Mouse (Mus musculus) CH12F3 (cell line): ENCODE results near the gene Igflr1.

Experiments used
- in situ Hi-C: fragments of 300-500 bp; cut with MboI; formaldehyde crosslinking; loops from 2 replicates; pipeline ENCODE4 v1.14.3; 2020; ENCODE audit warnings: low sequenced_read_pairs

The Igflr1 gene

DNA sequence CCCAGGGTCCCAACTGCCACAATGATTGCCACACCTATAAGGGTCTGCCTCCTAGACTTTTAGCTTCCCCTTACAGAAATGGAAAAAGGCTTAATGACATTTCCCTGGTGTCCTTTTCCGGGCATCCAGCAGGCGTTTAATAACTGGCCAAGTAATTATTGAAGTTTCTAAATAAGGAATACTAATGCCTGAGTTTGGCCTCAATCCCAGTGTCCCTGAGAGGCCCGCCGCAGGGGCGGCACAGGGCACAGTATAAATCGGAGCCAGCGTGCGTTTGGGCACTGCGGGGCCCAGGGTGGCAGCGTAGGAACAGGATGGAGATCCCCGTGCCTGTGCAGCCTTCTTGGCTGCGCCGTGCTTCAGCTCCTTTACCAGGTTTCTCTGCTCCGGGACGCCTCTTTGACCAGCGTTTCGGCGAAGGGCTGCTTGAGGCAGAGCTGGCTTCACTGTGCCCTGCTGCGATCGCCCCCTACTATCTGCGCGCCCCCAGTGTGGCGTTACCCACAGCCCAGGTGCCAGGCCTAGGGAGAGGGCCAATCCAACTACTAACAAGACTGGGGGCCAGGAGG is 12.1 kb upstream of the Igflr1 start:
- in situ Hi-C loops = no loop called here

DNA sequence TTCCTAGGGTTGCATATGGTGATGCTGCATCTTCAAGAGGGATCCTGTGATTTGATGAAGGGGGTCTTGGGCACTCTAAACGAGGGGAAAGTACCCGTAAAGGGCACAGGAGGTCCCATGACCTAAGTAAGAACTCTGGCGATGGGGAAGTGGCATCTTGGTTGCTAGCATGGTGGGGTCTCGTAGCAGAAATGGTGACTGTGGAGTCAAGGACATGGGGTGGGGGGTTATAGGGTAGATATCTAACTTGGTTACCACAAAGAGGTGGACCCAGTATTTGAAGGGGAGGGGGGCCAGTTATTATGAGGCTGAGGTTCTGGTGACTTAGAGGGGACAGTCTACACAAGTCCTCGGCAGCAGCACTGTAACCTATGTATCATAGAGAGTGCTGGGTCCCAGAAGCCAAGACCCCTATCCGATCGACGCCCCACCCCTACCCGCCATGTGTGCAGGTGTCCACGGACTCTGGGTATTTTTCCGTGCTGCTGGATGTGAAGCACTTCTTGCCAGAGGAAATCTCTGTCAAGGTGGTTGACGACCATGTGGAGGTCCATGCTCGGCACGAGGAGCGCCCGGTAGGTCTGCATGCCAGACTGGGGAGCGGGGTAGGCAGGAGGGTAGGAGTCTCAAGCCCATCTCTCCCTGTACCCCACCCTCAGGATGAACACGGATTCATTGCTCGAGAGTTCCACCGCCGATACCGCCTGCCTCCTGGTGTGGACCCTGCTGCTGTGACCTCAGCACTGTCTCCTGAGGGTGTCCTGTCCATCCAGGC is 11.2 kb upstream of the Igflr1 start:
- in situ Hi-C loops = no loop called here

GRCm38 (mm10) chr7:30556894-30557536 is 8.2 kb upstream of the Igflr1 start:
- in situ Hi-C loops = no loop called here

DNA sequence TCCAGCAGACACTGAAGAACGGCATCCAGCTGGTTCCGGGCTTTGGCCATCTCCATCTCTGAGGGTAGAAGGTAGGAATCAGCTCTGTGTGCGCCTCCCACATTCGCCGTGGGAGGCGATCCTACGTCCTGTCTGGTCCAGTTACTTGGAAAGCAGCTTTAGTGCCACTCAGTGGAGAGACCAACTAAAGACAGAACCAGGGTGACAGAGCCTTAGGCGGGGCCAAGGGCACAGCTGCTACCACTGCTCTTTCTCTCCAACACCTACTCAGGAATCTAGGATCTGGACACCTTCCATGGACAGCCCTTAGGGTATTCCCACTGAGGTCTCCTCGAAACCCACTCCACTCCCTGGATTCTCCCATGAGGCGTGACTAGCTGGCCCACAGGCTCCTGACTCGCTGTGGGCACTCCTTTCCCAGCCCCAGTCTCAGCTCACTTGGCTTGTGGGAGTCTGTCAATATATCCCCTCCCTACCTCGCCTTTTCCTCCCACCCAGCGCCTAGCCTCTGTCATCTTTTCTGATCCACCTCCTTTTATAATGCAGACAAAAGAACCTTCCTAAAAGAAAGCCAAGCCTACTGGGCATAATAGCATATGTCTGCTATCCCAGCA is 7.2 kb upstream of the Igflr1 start:
- in situ Hi-C loops = no loop called here

- in situ Hi-C loops = no loop called here
Observed at GRCm38 (mm10) chr7:30558656-30559442, 6.4 kb upstream of the Igflr1 start.

DNA sequence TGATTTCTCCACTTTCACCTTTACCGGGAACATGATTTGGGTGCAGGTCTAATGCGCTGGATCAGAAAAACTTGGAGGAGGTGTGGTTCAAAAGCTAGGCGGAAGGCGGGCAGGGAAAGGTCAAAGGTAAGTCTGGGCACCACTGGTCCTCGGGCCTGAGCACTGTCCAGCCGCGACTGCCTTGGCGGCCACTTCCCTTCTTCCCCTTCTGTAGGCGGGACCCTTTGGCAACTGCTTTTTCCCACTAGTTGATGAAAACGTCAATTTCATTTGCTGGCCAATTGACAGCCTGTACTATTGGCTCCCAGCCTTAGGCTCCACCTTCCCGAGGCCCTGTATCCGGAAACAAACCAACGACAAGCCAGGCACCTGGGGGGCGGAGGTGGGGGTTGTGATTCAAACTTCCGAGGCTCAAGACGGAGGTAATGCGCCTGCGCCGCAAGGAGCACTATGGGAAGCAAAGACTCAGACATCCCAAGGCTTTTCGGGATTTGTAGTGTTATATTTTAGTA is 5.7 kb upstream of the Igflr1 start, which contains the start of gene Lin37:
TSS of gene Lin37 (minus strand) at position 396 of the 512 bp plus-strand sequence.
- in situ Hi-C loops = no loop called here

- in situ Hi-C loops = no loop called here
Observed at GRCm38 (mm10) chr7:30560296-30560695, 4.9 kb upstream of the Igflr1 start.

- in situ Hi-C loops = no loop called here
Observed at GRCm38 (mm10) chr7:30562526-30563116, 2.6 kb upstream of the Igflr1 start.

DNA sequence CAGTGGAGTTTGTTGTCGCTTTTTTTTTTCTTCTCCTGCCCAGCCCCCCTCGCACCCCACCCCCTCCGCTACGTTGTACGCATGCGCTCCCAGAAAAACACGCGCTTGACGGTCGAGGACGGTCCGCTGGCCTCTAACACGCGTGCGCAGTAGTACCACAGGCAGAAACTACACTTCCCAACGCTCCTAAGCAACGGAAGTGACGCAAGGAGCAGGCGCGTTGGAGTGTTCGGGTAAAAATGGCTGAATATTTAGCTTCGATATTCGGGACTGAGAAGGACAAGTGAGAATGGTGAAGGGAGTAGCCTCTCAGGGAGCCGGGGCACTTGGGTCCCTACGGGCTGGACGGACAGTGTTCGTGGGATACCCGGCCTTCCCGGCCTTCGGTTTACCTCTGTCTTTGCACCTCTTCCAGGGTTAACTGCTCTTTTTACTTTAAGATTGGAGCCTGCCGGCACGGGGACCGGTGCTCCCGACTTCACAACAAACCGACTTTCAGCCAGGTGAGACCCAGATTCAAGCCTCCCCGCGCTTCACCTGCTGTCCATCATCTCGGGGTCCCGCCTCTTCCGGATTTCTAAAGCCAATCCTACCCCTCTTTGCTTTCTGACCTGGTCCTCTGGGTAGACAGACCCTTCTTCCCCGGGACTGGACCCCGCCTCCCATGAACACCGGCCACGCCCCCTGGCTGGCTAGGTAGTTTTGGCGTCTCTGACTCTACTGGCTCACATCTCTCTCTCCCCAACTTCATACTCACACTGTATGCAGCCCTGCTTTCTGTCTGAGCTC is 1.9 kb upstream of the Igflr1 start, which contains the start of the genes U2af1l4, Gm49396 and Psenen:
TSS of gene U2af1l4 (plus strand) at position 185 of the 789 bp plus-strand sequence.
TSS of gene Gm49396 (plus strand) at position 228 of the 789 bp plus-strand sequence.
TSS of gene Psenen (minus strand) at position 511 of the 789 bp plus-strand sequence.
- in situ Hi-C loops = no loop called here

DNA sequence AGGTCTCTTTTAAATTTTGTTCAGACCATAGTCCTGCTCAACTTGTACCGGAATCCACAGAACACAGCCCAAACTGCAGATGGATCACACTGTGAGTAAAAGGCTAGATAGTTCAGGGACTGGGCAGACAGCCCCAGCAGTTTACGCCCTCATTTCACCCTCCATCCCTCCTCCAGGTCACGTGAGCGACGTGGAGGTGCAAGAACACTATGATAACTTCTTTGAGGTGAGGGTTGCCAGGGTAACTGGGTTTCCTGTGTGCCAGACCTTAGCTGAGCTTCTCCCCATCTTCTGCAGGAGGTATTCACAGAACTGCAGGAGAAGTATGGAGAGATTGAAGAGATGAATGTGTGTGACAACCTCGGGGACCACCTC is 1.3 kb upstream of the Igflr1 start:
- in situ Hi-C loops = no loop called here

DNA sequence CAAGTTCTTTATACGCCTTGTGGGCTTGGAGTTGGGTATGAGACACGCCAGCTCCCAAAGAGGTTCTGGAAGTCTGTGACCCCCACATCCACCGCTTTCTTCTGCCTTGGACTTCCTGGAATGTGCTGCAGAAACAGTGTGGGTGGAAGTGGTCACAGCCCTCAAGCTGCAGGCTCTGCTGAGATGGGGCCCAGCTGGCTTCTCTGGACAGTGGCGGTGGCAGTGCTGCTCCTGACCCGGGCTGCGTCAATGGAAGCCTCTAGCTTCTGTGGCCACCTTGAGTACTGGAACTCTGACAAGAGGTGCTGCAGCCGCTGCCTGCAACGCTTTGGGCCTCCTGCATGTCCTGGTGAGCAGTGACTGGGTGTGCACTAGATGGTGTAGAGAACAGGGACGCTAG is 806 bp downstream of the Igflr1 start:
- in situ Hi-C loops = no loop called here

DNA sequence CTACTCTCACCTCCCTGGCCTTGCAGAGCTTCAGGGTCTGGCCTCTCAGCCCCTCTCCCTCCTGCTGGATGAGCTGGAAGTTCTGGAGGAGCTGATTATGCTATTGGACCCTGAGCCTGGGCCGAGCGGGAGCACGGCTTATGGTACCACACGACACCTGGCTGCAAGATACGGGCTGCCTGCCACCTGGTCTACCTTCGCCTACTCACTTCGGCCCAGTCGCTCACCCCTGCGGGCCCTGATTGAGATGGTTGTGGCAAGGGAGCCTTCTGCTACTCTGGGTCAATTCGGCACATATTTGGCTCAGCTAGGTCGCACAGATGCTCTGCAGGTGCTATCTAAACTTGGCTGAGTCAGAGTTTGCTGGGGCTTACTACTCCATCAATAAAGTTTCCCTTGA is 2.3 kb downstream of the Igflr1 start:
- in situ Hi-C loops = no loop called here

- in situ Hi-C loops = no loop called here
Observed at GRCm38 (mm10) chr7:30572389-30572788, 7.2 kb downstream of the Igflr1 start.

DNA sequence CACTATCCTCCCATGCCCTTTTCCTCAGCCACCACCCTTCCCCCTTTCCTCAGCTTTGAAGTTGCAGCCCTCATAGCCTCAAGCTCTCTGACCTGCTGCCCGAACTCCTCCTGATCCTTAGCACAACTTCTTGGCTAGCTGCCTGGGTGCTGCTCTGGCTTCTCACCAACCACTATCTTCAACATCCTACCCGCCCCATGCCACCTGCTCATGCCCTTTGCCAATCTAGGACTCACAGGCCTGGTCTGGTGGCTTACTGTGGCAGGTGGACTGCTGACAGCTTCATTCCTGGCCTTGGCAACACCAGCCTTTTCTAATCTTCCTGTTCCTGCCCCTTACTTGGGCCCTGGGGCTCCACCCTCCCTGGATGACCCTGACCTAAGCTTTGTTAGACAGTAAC is 7.7 kb downstream of the Igflr1 start:
- in situ Hi-C loops = no loop called here

- in situ Hi-C loops = no loop called here
Observed at GRCm38 (mm10) chr7:30579950-30580349, 14.7 kb downstream of the Igflr1 start.

DNA sequence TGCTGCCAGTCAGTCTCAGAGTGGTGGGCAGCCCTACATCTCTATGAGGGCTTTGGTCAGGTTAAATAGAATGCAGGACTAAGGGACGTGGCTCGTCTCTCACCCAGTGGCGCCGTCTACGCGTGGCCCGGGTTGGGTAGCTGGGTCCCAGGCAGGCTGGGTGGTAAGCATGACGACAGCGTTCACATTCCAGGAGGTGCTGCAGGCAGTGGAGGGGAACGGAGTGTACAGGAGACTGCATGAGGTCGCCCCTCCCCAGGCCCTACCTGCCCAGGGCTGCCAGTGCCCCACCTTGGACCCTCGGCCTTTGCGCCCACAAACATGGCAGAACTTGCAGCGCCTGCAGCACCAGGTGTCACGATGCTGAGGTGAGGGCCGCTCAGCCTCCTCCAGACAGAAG is 16.3 kb downstream of the Igflr1 start:
- in situ Hi-C loops = no loop called here

GRCm38 (mm10) chr7:30584339-30584738 is 19.1 kb downstream of the Igflr1 start:
- in situ Hi-C loops = no loop called here

DNA sequence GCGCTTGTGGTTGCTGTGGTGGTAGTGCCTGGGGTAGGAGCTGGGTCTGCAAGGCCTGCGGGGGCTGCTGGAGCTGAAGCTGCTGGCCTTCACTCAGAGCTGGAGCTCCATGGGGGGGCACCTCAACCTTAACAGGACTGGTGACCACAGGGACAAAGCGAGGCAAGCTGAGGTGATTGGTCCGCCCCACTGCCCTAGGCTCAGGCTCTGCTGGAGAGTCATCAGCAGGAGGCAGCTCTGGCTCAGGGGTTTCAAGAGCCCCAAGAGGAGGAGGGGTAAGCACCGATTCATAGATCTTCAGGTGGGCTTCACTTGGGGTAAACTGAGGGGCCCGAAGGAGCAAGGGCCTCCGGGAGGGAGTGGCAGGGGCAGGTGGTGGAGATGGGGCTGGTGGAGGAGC is 19.9 kb downstream of the Igflr1 start:
- in situ Hi-C loops = no loop called here

DNA sequence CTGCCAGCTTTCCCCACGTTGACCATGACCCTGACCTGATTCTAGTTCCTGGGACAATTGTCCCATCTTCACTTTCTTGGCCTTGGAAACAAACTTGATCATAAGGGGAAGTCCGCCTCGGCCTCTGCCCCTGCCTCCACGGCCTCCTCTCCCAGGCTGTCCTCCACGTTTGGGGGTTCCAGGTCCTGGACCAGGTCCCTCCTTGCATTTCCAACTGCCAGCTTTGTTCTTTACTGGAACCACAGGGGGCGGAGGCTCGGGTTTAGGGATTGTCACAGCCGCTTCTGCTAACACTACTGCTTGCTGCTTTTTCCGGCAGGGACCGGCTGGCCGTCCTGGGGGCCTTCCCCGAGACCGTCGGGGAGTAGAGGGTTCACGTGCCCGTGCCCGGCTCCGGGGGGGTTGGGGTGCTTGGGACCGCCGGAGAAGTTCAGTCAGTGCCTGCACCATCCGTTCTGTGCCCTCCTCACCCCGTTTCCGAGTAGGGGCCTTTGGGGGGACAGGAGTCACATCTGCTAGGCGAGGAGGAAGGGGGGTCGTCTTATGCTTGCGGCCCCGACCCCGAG is 21.3 kb downstream of the Igflr1 start:
- in situ Hi-C loops = no loop called here
